Mouse (Mus musculus) gastrocnemius, postnatal 10 days (tissue): Measurements from ENCODE around the gene Ctnnd2. TPM values are rescaled to one million over a fixed set of nuclear protein-coding genes. Genes with fewer than 3 reads are reported as not detected.

Source experiments
- DNase-seq: peaks from one replicate; pipeline ENCODE4 v3.0.0; 2021; ENCODE audit warnings: mixed read lengths
- total RNA-seq, 2 experiments: library from RNA; stranded (reverse); gene quantifications; 2 replicates each; pipeline ENCODE4 v1.2.3; 2021

The Ctnnd2 gene
- total RNA-seq, 2 experiments from 2014 or later: 0.63 to 0.94 TPM

DNA sequence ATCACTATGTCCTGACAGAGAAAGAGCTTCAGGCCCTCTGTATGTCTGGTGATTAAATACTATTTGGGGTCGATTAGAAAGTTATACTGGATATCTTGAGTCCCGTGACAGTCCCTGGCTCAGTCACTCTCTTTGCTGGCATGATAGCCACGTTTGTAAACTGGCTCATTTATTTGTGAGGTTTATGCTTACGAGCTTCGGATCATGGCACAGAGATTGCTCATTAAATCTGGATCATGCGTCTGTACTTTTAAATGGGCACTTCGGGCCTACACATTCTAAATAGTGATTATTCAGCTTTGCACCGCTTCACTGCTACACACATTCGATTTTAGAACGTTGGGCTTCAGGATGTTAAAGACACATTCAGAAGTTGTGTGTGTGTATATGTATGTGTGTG is 96.4 kb downstream of the Ctnnd2 start:
- no peak for DNase-seq

DNA sequence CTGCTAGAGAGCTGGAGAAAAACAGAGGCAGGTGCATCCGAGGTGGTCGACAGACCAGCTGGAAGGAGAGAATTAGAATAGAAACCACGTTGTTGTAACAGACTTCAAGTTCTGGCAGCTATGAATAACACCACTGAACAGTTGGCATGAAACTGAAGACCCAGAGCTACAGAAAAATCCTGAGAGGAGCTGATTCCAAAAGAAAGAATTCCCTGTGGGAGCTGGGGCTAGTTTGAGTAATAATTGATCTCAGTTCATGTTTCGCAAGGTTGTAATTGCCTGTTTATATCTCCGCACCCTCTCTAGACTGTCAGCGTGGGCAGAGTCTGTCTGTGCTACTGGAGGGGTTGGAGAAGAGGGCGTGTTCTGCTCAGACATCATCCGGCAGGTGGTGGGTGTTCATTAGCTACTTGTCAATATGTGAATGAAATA is 98.8 kb downstream of the Ctnnd2 start:
- DNase-seq: no peak

DNA sequence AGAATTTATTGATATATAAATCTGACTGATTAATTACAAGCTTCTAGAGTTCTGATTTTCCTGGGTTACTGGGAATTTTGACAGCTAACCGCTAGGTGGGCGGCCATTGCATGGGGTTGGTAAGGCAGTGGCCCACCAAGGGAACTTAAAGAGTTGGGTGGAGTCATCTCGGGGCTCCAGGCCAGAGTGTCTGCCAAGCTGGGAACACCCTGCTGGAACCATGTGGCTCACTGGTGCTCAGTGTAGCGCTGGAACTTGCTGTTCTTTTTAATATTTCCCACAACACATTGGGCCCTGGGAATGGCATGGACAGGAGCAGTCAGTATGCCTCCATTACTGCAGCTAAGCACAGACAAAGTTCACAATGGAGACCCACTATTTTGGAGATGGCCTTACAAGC is 99.9 kb downstream of the Ctnnd2 start:
- no peak for DNase-seq

DNA sequence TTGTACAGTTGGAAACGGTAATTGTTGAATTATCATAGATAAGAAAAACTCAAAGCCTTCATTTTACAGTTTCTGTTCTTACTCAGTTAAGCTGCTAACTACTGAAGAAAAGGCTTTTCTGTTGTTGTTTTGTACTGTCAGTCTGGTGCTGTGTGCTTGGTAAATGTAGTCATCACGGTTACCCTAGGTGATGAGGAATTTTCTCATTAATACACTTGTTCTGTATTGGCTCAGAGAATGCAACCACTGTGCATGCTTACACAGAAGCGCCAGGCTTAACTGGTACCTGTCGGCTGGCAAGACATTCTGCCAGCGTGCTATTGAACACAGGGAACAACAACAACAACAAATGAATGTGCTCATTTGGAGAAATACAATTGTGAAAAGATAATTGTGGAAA is 103.3 kb downstream of the Ctnnd2 start:
- no peak for DNase-seq

DNA sequence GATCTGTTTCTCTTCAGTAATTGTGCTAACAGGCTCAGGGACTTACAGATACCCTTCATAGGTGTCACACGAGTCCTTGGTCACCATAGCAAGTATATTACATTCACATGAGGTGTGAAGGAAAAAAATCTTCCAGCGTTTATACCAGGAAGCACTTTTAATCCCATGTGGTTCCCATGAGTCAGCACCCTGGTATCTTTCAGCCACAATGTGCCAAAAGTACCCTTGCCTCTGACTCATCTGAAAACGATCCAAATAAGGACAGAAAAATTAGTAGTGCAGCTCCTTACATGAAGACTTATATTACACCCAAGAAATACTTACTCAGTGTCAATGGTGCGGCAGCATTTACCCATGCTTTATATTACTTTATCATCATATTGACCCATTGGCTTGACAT is 104.3 kb downstream of the Ctnnd2 start:
- DNase-seq: no peak

DNA sequence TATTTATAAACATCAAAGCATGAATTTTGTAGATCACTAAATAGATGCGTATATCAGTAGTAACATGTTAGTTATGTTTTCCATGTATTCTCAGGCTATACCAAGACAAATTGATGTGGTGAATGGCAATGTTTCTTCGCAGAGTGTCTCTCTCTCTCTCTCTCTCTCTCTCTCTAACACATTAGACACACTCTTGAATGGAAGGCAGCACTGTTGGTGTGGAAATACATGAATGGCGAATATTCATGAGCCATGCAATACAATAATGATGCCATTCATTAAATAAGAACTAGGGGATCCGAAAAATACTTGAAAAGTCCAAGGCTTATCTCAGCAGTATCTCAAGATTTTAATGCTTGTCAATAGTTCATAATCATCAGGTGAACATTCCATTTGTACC is 106.2 kb downstream of the Ctnnd2 start:
- no peak for DNase-seq

DNA sequence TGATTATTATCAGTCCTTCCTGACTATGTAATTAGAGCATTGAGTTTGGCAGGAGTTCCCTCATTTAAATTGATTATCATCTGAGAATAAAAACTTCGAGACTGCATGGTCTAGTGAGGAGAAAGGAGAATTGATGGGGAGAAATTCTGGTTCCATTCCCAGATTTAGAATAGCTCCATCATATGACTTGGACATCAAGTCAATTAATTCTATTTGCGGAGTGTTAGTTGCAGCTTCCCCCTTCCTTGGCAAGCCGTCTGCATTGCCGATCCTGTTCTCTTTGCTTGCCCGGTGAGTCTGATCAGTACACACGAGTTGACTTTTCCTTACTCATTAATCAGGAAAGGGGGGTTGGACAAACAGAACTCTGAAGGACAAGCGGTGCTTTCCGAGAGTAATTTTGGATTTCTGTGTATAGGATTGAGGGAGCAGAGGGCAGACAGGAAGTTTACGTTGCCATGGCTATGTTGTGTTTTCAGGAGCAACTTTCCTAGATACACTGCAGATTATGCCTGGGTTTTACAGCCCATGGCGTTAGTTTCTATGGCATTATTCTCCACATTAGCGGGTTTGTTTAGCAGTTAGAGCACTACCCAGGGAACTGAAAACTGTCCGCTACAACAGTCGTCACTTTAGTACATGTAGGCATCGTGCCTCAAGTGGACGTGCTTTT is 113.3 kb downstream of the Ctnnd2 start:
- no peak for DNase-seq

DNA sequence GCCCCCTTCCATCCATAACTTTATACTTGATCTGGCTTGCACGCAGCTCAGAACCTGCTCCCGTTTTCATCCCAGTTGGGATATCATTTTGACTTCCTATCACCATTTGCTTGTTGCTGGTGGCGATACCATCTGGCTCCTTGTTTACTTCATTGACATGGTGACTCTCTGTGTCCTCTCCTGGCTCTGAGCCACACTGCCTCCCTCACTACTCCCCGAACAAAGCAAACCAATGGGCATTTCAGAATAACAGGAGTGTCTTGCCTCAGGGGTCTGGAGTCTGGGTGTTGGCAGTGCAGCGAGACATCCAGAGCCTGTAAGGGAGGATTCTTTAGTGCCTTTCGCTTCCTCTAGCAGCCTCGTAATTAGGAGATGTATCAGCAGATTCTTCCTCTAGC is 113.9 kb downstream of the Ctnnd2 start:
- DNase-seq: no peak

DNA sequence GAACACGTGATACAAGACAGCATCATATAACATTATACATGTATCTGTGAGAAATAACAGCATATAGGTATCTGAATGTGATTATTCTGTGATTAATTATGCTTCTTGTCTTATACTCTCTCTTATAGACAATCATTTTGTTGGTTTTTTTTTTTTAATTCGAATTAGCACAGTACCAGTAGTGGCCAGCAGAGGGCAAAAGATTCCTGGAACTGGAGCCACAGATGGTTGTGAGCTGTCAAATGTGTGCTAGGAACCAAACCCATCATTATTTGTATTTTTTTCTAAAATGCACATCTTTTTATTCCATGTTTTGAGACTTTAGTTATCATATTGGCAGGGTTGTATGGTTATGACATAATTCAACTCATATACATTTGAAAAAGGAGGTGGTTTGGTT is 130.4 kb downstream of the Ctnnd2 start:
- DNase-seq: no peak

DNA sequence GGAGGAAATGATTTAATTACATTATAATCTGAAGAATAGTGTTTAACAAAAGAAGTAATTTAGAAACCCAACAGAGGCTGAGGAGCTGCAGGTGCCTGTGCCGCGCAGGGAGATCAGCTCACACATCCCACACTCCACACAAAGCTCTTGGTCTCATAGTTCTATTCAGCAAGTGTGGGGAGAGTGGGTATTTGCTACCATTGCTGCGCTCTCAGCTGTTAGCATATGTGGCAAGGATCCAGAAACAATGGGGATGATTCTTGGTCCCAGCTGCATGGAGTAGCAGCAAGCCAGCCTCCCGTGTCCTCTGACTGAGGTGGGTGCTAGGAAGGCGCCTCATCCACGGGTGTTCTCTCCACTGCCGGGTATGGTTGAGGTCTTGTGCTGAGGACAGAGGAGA is 134.0 kb downstream of the Ctnnd2 start:
- no peak for DNase-seq

DNA sequence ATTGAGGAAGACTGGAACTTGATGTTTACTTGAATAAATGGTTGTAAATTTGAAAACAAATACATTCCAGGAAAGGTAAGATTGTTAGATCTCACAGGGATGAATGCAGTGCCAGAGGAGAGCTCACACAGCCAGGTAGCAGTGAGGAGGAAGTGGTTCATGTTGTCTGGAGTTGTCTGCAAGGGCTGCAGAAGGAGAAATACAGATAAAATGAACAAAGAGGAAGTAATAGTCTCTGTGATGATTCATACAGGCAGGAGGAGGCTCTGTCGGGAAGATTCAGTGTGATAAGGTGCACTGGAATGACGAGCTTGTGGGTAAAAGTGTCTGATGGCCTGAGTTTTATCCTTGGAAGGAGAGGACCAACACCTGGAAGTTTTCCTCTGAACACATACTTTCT is 150.2 kb downstream of the Ctnnd2 start:
- no peak for DNase-seq

DNA sequence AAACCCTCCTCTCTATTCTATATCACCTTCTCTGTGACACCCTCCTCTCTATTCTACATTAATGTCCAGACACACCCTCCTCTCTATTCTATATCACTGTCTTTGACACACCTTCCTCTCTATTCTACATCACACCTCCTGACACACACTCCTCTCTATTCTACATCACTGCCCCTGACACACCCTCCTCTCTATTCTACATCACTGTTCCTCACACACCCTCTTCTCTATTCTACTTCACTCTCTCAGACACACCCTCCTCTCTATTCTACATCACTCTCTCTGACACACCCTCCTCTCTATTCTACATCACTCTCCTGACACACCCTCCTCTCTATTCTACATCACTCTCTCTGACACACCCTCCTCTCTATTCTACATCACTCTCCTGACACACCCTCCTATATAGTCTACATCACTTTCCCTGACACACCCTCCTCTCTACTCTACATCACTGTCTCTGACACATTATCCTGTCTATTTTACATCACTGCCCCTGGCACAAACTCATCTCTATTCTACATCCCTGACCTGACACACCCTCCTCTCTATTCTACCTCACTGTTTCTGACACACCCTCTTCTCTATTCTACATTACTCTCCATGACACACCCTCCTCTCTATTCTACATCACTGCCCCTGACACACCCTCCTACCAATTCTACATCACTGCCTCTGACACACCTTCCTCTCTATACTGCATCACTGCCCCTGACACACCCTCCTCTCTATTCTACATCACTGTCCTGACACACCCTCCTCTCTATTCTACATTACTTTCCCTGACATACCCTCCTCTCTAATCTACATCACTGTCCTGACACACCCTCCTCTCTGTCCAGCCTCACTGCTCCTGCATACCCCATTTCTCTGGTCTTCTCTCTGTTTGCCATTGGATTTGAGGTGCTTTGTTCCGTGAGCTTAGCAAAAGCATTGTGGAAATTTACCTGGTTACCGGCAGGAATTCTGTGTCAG is 161.2 kb downstream of the Ctnnd2 start:
- no peak for DNase-seq

DNA sequence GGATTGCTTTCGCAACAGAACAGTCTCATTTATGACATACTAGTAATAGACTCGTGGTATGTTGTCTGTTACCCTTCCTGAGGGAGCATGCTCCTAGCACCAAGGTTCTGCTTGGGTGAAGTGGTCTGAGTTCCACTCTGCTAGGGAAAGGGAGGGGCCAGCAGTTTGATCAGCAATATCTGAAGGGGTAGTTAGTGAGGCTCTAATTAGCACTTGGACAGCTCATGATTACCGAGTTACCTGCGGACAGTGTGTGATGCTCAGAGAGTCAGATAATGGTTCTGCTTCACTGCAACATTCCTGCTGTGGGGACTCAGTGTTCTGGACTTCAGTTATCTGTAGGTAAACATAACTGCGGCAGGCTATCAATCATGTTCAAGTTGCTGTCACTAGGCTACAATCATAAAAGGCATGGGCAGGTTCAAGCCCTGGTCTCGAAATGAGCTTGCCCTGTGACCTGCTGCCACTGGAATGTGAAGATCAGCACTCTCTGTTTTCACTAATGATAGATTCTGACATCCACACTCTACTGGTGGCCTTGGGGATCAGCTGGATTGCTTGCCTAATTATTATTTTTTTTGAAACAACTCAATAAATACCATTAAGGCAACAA is 166.3 kb downstream of the Ctnnd2 start:
- no peak for DNase-seq

DNA sequence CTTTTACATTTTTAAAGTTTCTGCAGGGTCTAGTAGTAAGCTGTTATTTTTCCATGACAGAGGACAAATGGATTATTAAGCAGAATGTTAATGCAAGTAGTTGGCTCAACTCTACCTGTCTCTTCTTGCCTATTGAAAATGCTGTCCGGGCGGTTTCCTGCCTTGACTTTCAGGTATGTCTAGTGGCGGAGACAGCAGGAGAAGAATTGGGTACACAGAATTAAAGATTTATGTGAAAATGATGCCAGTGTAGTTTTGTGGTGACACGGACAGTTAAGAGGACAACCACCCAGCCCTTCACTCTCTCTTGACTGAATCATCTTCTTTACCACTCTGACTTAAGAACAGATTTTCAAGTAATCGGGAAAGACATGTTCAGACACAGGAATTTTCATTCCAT is 173.4 kb downstream of the Ctnnd2 start:
- DNase-seq: no peak

DNA sequence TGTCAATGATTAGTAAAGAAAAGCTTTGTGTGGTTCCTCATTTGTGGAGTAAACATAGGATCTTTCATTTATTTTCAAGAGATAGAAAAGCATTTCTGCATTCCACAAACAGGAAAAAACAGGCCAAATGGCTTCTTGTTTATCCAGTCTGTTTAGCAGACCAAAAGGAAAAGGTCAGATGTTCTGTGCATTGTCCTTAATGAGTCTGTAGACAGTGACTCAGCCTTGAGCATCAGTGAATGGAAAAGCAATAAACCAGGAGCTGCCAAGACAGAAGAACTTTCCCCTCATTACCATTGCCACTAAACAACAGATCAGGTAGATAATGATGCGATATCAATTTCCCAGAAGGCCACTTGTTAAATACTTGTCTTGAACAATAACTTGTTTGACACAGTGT is 192.1 kb downstream of the Ctnnd2 start:
- no peak for DNase-seq

DNA sequence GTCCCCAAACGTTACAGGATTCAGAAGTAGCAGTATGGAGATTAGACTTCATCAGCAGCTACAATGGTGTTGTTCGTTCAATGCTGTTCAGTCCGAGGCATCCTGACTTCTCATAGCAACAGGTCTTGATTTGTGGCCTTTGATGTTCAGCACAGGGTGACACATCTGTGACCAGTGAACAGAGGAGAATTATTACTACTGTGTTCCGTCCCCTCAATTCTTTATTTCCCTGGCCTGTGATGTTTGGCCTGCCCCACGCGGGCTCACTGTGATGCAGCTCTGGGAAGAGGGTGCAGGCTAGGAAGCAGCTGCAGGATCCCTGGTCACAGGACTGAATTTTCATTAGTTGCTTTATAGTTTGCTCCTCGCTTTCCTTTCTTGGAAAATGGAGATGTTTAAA is 197.6 kb downstream of the Ctnnd2 start:
- DNase-seq: no peak

DNA sequence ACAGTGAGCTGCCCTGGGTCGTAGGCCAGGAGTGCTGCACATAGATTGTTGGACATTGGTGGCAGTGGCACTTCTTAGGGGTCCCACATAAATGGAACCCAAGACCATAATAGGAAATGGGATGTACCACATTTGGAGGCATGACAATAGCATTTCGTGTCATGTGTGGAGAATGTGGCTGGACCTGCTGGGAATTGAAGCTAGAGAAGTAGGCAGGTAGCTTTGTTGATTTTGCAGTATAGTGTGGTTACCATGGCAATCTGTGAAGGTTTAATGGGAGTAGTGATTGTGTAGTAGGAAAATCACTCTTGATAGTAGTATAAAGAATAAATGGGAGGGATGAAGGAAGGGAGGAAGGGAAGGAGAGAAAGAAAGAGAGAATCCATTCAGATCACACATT is 198.8 kb downstream of the Ctnnd2 start:
- no peak for DNase-seq

DNA sequence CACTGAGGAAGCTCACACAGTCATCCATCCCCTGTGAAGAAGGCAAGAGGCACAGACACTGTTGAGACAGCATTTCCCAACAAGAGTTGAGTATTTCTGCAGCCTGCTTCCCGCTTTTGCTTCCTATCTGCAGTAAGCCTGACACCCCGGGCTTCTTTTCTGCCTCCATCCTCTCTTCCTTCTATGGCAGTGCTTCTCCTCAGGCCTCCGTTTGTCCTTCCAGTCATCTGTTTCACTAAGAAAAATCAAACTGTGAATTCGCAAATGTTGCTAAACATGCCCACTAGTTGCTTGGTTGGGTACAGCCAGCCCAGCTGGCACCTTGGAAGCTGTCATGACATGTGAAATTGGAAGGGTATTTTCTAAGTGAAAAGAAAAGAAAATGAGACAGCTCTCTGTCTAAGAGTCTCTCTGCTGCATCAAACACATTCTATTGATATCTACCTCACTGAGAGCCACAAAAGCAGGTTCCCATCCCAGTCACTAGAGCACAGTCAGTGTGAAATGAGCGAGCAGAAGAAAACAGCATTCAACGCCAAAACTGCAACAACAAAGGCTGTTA is 201.3 kb downstream of the Ctnnd2 start:
- no peak for DNase-seq

DNA sequence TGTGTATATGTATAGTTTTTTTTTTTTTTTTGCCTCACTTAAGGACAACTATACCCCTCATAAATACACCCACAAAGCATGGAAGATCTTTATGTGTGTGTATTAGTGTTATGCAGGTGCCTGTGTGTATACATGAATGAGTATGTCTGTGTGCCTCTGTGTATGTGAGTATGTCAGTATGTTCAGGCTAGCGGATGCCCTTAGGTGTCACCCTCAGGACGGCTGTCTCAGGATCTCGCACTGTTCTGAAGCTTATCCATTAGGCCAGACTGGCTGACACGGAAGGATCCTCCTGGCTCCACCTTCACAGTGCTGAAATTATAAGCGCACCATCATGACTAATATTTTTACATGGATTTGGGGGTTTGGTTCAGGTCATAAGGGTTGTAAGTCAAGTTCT is 202.5 kb downstream of the Ctnnd2 start:
- no peak for DNase-seq

DNA sequence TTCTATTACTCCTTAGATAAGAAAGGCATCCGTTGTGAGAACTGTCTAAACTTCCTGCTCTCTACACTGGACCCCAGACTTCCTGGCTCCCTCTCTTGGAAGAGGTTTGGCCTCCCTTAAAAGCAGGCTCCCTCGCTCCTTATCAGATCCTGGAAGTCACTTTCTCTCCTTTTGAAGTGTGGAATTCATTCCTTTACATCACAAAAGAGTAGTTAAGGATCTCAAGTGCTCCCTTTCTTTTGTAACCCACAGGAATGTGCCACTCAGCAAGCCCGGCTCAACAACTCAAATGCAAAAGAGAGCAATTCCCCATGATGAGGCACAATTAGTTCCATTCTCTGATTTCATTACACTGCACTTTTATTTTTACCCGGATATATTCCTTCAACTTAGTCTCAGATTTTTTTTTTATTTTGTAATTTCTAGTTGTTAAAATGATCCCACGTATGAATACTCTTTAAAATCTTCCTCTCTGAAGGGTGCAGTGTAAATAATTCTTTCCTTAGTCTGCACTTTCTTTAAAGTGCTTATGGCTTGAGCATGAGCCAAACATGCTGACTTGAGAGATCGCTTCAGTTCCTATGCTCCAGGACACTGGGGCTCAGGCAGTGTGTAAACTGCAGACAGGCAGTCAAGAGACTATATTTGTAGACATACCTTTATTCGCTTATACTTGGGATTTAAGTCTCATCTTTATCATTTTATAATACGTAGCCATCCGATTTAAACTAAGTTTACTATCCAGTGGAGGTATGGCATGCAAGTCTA is 210.9 kb downstream of the Ctnnd2 start:
- DNase-seq: no peak

DNA sequence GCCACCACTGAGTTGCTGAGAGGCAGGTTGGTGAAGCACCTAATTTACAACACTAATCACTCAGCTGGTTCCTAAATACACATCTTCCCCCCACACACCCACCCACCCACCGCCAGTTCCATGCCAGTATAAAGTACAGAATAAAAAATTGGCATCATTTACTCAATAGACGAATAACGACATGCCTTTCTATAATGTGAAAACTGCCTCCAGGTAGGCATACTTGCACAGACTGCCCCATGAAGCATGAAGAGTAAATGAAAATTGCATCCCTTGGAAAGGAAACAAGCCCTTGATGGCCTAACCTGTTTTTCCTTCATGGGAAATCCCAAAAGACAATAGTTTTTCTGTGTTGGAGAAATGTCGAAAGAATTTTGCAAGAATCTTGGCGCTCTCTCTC is 212.0 kb downstream of the Ctnnd2 start:
- no peak for DNase-seq

DNA sequence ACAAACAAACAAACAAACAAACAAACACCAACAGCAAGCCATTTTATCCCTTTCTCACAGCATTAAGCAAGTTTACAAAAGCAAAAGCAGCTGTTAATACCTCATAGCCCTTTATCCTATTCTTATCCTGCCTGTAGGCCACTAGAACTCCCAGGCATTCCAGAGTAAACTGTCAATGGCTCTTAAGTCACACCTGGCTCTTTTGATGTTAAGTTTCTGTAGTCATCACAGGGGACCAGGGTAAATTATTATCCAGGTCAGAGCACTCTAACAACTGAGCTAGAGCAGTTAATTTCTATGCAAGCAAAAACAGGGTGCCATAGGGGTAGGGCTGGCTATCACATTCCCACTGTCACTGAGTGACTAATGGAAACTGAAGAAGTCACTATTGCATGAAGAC is 214.1 kb downstream of the Ctnnd2 start:
- no peak for DNase-seq
